Mouse (Mus musculus) ES-Bruce4 (cell line): ENCODE data around the gene Pax2.

Source experiments
- CTCF ChIP-seq: IDR thresholded peaks from one replicate; pipeline ENCODE4 v1.8.1; 2011; ENCODE audit warnings: low read depth, low read length
- POLR2A ChIP-seq: IDR thresholded peaks from one replicate; pipeline ENCODE4 v1.8.1; 2011; ENCODE audit warnings: low read length; ENCODE audit not compliant: insufficient read depth

DNA sequence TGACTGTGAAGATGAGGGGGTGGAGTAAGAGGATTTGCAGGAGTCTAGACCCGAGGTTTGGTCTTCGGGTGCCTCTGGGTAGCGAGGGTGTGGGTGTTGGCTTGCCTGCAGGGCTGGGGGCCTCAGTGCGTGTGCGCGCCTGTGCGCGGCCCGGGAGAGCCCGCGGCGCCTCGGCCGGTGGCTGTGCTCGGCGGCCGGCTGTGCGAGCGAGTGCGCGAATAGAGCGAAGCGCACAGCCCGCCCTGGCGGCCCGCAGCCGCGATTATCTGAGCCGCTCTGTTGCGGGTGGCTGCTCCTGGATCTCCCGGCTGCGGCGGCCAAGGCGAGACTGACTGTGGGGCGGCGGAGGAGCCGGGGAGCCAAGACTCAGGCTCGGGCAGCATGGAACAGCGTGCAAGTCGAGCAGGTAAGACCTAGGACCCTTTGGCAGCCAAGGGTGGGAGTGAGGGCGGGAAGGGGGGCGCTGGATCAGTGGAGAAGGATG is 9.3 kb upstream of the Pax2 start:
- TF ChIP-seq CTCF (no peak), POLR2A (no peak)
